Mouse (Mus musculus) mesoderm, embryonic 11.5 days (tissue): Measurements from ENCODE around the gene Ccdc142.

Source experiments
- DNase-seq: peaks from one replicate; pipeline ENCODE4 v3.0.0-alpha.2; 2012; ENCODE audit warnings: low read depth, low spot score

The Ccdc142 gene

DNA sequence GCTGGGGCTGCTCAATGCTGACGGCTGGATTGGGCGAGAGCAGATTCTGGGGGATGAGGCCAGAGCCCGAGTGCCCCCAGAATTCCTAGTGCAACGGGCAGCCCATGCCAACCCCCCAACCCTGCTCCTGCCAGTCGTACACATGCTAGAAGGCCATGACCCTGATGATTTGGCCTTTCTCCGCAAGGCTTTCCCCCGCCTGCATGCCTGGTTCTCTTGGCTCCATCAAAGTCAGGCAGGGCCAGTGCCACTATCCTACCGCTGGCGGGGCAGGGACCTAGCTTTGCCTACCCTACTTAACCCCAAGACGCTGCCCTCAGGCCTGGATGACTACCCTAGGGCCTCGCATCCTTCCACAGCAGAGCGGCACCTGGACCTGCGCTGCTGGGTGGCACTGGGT is 16.2 kb downstream of the Ccdc142 start:
- no peak for DNase-seq

DNA sequence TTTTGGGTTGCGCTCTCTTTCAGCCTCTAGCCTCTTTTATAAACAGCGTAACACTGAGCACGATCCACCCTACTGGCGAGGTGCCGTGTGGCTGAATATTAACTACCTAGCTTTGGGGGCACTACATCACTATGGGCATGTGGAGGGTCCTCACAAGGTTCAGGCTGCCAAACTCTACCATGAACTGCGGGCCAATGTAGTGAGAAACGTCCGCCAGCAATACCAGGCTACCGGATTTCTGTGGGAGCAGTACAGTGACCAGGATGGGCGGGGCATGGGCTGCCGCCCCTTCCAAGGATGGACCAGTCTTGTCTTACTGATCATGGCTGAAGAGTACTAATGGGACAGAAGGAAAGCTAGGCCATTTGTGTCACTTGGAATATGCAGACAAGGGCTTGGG is 17.0 kb downstream of the Ccdc142 start:
- no peak for DNase-seq

DNA sequence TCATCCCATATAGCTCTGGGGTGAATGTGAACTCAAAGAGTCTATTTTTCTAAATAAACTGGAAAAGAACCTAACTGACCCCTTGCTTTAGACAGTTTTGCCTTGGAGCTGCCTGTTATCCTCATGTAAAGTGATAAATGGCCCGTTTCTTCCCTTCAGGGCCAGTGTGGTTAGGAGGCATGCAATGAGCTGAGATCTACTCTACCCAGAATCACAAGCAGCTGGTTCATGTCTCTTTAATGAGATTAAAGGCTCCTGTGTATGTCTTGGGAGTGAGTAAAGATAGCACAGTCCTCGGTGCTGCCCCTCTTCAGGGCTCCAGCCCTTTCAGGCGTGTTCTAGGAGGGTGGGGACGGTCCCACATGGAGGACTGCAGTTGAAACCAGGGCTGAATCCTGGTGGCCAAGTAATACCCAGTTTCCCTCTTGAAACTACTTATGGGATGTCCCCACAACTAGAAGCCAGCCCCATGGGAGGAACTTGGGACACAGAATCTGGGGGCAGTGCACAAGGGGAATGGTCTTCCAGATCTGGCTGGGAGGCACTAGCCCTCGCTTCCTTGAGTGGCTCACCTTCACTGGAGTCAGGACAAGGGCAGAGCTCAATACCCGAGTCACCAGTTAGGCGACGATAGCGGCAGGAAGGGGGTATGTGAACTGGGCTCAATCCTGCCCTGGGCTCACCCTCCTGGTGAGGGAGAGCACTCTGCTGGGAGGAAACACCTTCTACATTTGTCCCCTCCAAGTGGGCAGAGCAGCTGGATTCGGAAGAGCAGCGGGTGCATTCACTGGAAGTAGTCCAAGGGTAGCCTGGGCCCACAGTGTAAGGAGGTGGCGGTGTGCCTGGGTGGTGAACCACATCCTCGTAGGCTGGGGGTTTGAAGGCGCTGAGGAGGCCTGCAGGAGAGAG is 17.7 kb downstream of the Ccdc142 start:
- no peak for DNase-seq

DNA sequence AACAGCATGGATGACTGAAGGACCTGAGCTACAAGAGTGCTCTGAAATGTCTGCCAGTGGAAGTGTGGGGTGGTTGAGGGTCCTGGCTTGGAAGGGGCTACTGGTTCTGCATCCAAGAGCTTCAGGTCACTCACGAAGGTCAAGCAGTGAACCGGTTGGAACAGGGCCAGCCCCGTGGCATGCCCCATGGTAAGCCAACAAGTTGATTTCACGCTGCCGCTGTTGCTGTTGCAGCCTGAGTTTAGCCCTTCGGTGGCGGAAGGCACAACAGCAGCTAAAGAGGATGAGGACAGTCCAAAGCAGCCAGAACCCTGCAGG is 18.3 kb downstream of the Ccdc142 start:
- no peak for DNase-seq

DNA sequence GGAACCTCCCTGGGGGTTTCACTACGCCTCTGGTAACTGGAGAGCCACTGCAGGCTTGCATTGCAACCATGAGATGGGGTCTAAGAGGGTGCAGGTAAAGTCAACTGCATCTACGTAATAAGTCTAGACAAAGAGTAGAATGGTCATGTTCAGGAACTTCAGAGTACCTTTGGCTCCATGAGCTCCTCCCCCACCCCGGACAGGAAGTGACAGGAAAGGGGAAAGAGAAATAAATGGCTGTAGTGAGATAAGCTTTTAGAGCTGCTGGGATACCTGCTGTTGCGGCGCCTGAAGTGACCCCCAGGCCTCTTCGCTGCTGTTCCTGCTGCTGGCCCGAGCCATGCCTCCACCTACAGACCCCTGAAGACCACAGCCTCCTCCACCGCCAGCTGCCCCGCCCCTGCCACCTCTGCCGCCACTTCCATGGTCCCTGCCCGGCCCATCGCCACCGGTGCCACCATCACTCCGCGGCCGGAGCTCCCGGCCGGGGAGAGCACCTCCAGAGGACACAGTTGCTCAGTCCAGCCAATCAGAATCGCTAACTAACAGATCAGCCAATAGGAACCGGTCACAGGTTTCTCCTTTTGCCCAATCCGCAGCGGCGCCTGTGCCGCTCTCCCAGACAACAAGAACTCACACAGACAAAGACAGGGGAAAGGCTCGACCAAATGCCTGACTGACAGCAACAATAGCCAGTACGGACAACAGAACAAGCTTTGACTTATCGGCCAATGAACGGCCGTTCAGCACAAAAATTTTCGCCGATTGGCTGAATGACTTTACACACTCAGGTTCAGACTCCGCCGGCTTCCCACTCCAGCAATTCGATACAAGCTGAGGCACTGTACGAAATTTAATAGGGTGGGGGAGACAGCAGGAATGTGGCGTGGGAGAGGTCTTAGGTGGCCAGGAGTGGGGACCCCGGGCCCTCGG is 19.8 kb downstream of the Ccdc142 start, which contains the start of gene Wbp1:
Gene Wbp1 (minus strand): TSS at position 630 of the 933 bp plus-strand sequence.
- DNase-seq, result peak; percentile 99

DNA sequence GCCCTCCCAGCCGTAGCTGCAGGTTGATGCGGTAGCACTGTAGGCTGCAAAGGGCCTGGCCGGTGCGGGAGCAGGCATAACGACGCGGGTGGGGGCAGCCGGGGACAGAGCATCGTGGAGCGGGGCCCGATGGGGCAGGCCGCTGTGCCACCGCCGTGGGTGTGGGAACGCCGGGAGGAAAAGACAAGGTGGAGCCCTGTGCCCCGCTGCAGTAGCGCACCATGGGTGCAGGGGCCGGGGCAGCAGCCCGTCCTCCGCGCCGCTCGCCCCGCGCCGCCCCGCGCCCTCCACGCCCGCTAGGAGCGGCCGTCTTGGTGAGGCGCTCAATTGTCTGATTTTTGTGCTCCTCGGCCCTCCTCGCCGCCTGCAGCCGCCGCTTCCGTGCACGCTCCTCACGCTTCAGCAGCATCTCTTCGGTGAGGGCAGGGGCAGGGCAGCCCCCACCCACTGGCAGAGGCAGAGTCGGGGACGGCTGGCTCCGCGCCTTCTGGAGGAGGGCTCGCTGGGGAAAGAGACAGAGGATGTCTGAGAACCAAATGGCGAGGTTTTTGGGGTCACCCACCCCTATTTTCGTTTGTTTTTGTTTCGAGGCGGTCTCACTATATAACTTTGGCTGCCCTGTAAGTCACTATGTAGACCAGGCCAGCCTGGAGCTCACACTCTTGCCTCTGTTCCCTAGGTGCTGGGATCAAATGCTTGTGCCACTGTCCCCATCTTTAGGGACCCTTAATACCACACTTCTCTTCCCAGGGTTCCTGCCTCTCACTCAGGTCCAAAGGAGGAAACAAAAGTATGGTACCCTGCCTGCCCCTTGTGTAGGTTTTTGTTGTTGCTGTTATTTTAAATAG is 20.7 kb downstream of the Ccdc142 start:
- DNase-seq, result no peak

DNA sequence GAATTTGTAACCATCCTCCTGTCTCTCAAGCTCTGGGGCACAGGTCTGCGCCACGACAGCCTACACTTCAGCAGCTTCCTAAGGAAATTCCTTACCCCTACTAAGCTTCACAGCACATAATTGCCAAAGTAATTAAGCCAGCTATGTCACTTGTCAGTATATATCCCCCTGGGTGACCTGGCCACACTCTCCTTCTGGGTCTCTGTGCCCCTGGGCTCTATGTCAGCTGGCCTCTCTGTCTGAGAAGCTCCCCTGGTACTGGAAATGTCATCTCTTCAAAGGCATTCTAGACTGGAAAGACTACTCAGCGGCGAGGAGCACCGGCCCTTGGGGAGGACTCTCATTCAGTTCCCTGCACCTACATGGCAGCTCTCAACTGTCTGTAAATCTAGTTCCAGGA is 21.6 kb downstream of the Ccdc142 start:
- DNase-seq, result no peak

DNA sequence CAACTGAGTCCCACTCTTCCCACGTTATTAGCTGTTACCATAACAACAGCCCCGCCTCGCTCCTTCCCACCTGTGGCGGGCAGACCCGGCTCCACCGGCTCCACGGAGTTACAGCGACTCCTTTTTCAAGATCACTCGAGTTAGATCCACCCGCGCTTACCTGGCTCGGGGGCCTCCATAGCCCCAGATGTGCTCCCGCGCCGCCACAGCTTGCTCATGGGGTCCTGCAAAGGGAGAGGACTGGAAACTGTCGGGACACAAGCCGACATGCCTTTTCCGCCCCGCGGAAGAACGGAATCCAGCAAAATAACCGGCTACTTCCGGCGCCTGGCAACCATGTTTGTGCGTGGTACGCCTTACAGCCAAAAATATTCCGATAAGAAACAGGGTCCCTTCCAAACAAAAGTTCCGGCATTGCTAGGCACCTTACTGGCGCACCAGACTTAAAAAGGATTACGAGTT is 23.5 kb downstream of the Ccdc142 start:
- DNase-seq, result peak; percentile 91

DNA sequence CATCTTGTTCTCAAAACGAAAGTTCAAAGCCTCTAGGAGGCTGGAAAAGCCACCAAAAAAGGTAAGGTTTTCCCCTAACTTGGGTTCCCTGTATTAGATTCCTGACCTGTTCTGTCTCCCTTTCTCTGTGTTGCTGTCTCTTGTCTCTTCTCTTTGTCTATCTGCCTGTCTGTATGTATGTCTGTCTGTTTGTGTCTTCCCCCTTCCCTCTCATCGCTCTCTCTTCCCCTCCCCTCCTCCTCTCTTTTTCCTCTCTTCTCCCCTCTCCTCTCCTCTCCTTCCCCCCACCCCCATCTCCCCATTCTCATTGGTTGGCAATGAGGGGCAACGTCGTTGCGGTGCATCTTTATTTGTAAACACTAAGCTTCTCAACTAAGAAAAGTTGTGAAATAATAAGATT is 23.9 kb downstream of the Ccdc142 start, which contains the start of gene Ino80b:
Gene Ino80b (minus strand): TSS at position 101 of the 400 bp plus-strand sequence.
- DNase-seq, result no peak

DNA sequence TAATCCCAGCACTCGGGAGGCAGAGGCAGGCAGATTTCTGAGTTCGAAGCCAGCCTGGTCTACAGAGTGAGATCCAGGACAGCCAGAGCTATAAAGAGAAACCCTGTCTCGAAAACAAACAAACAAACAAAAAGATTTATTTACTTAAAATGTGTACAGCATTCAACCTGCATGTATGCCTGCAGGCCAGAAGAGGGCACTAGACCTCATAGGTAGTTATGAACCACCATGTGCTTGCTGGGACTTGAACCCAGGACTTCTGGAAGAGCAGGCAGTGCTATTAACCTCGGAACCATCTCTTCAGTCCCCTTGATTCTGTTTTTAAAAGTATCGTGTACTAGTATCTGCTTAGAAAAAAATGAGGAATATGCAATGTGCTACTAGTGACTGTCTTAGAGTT is 26.0 kb downstream of the Ccdc142 start:
- DNase-seq, result no peak

DNA sequence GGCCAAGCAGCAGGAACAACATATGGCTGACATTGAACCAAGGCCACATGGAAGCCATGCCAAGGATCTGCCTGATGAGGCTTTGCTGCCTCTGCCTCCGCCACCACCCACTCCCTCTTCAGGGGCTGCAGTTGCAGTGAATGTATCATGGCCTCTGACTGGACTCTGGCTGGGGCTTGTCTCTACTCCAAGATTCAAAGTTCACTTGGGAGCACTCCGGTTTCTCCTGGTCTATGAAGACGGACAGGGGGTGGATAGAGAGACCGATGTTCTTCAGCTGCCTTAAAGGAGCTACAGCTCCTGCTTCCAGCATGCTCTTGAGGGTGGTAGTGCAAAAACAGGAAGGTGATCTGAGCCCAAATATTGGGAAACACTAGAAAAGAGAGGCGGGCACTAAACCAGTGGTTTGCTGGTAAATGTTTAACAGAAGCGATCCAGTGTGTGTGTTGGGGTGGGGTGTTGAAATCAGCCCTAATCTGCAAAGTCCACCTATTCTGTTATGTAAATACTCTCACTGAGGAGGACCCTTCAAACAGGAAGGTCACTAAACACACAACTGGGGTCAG is 30.2 kb downstream of the Ccdc142 start:
- no peak for DNase-seq

DNA sequence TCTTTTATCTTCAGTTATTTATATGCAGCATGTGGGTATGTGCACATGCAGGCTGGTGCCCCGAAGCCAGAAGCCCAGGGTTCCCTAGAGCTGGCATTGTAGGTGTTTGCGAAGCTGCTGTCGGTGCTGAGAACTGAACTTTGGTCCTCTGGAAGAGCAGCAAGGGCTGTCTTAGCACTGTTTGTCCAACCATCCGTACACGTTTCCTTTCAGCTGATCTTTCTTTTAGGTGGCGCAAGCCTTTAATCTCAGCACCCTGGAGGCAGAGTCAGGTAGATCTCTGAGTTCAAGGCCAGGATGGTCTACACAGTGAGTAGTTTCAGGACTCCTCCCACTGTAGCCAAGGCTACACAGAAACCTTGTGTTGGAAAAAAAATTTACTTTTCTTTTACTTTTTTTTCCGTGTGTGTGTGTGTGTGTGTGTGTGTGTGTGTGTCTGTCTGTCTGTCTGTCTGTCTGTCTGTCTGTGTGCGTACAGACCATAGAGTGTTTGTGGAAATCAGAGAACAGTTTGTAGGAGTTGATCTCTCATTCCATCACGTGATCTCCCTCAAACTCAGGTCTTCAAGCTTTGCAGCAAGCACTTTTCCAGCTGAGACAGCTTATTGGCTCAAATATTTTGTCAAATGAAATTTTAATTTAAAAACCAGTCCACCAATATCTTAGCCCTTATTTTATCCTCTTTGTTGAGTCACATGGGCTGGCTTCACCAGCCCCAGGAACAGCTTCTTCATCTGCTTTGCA is 30.9 kb downstream of the Ccdc142 start:
- DNase-seq, result no peak

DNA sequence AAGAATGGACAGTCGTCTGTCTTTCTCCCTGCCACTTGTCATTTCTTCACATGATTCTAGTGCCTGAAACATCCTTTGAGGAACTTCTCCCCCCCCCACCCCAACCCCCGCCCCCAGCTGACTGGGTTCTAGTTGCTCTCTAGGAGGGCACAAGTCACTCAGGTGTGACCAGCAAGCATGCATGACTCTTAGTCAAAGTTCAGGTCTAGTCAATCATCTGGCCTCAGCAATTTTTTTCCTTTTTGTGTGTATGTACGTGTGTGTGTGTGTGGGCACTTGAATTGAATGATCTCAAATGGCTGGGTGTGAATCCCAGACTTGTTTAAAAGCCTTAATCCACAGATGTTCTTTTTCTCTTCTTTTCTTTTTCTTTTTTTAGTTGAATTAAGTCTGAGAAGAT is 32.8 kb downstream of the Ccdc142 start:
- no peak for DNase-seq

DNA sequence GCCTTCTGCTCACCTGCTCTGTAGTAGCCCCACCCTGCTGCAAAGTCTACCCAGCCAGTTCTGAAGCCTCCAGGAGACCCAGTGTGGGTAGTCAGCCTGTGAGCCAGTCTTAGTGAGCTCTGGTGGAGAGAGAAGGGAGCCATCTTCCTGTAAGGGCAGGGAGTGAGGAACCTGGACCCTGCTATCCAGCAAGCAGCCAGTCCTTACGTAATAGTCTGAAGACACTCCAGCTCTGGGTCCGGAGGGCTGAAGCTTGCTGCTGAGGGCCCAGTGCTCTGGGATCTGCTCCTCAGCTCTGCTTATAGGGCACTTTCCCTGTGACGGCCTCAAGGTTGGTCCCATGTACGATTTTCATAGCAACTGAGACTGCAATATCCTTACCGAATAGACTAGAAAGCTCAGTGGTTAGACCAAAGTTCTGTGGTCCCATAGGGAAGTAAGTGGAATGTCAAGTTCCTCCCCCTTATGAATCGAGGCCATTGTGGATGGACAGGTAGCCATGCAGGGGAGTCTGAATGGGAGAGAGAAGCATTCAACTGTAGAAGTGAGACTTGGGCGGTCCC is 33.6 kb downstream of the Ccdc142 start, which contains the start of gene Rtkn:
Gene Rtkn (plus strand): TSS at position 513 of the 563 bp plus-strand sequence.
- no peak for DNase-seq

DNA sequence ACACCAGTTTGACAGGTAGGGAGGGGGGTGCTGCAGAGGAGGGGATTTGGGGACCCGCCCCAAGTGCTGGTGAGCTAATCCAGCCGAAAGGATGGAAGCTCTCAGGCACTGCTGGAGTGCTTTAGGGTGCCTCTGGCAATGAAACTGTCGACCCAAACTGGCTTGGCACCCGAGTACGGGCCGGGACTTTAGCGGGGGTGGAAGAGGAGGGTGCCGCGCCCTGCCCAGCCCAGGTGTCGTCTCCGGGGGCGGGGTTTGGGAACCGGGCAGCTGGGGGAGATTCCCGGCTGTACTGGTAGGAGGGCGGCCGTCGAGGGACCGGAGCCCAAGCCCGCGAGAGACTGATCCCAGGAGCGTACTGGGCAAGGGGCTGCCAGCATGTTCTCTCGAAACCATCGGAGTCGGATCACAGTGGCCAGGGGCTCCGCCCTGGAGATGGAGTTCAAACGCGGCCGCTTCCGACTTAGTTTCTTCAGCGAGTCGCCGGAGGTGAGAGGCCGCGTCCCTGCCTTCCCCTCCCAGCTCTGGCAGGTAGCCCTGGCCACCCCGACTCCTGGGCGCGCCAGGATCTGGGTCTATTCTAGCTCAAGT is 34.3 kb downstream of the Ccdc142 start:
- DNase-seq, result no peak

DNA sequence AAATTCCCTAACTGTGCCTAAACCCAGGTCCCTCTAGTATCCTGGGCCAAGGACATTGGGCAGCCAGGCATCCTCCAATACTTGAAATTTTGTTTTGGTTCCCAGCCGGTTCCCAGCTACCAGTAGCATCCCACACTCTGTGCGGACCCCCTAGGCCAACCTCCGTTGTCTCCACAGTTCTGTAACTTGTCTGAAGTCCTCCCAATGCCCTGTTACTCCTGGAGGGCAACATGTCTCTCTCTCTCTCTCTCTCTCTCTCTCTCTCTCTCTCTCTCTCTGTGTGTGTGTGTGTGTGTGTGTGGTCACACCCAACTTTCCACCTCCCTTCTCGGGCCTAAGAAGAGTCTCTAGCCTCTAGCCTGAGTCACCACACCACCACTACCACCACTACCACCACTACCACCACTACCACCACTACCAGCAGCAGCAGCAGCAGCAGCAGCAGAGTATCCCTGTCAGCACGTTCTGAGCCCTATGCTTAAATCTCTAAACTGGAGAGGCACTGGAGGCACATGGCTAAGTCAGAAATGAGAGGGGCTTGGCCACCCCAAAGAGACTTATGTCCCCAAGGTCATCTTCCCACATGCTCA is 35.0 kb downstream of the Ccdc142 start:
- no peak for DNase-seq

DNA sequence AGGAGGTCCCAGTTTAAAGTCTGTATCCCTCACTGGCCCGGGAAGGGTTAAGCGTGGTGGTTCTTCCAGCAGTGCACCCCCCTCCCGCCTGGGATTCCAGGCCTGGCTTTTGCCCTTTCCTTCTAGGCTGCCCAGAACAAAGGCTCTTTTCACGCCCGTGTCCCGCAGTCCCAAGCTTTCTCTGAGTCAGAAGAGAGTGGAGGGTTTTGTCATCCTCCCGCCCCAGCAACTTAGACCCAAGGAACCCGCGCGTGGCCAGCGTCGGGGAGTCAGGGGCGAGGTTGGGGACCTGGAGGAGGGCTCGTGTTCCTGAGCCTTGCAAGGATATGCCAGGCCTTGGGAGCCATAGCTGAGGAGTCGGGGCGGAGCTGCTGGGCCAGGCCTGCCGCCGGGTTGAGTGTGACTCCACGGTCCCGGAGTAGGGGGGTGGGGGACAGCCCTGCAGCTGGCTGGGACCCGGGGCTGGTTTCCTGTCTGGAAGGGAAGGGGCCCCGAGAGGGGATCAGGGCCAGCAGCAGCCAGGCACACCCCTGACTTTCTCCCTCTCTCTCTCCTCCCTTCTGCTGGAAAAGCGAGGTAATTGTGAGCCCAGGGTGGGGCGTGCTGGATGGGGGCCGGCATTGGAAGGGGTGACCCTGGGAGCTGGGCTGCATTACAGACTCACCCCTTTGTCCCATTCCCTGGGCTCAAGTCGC is 35.6 kb downstream of the Ccdc142 start:
- peak; percentile 91 for DNase-seq

DNA sequence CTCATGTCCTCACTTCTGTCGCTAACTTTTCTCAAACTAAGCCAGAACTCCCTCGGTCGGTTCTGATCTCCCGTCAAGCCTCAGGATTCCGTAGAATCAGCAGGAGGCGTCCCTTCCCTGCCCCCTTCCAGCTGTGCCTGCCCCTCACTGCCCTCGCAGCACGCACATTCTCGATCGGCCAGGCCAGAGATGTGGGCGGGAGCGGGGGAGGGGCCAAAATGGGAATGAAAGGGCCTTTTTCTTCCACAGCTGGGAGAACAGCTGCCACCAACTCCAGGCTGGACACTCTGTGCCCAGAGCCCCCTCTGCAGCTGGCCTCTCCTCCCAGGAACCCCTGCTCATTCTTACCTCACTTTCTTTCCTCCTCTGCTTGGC is 36.2 kb downstream of the Ccdc142 start:
- DNase-seq, result peak; percentile 93

DNA sequence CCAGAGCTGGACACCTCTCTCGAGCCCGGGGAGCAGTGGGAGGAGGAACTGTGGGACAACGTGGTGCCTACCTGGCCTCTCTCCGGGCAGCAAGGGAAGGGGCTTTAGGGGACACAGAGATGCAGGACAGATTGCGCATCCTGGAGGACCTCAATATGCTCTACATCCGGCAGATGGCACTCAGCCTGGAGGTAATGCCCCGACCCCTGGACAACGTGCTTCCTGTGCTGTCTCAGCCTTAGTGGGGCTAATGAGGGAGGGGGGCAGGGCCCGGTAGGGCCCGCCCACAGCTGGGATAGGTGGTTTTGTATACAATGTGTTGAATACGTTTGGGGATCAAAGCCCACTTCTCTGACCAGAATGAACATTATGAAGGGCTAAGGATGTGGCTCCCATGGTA is 36.7 kb downstream of the Ccdc142 start:
- peak; percentile 76 for DNase-seq
